Mouse (Mus musculus): ENCODE data around the gene Osbpl2. TPM values are rescaled to one million over a fixed set of nuclear protein-coding genes. Genes with fewer than 3 reads are reported as not detected.

Osbpl2 gene
- polyA plus RNA-seq, 1 experiment from 2014 or later = 33.4 TPM

DNA sequence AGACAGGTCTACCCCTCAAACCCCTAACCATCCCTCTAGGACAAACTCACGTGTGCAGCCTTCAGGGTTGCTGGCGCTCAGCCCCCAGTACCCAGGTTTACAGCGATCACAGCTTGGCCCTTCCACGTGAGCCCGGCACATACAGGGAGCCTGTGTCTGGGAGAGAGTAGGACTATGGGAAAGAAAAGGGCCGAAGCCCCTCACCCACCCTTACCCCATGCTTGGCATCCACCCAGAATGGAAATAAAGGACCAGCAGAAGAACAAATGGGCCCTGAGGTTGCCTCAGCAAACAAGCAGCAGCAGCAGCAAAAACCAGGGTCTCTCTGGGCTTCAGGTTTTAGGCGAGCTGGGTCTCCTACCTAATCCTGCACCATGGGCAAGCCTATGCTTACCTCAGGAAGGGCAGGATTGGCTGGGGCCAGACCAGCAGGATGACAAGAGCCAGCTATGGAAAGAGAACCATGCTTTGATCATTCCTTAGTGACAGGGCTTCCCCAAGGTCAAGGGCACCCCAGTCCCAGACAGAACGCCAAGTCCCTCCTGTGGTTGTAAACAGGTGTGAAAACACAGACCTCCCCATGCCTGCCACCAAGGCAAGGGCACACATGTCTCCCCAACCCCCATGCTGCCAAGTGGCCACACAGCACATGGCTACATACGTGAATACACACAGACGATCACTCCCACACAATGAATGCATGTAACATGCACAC lies 78.4 kb downstream of the Osbpl2 start:
- H3K36me3 ChIP-seq (ENCODE audit: control insufficient read depth, insufficient read depth, low read length) = peaks cover 5% of the 10 kb centered on the region; the same call in 1 of the 2 replicates

GRCm38 (mm10) chr2:180198782-180199181 lies 79.7 kb downstream of the Osbpl2 start:
- no peaks in the 10 kb centered on the region for H3K9me3 ChIP-seq (replicated peaks; ENCODE audit: control insufficient read depth, low read length)
- no peak overlapping the region for H3K4me3 ChIP-seq (ENCODE audit: low read depth, low read length)
- H3K36me3 ChIP-seq (ENCODE audit: control insufficient read depth, insufficient read depth, low read length) = peaks cover 4% of the 10 kb centered on the region; the same call in 1 of the 2 replicates
- no peaks in the 10 kb centered on the region for H3K4me1 ChIP-seq (ENCODE audit: control insufficient read depth, insufficient read depth, low read length)
- H3K4me2 ChIP-seq = no peak overlapping the region
- WGBS (ENCODE audit: insufficient replicate concordance) = 87% methylated on average over 10 of the region's 10 CpGs
- H3K27me3 ChIP-seq (ENCODE audit: control insufficient read depth, insufficient read depth, low read length) = no peaks in the 10 kb centered on the region
- no peak for ATAC-seq (replicated peaks; ENCODE audit: insufficient number of reproducible peaks, low FRiP score, low TSS enrichment)
- H3K27ac ChIP-seq (ENCODE audit: low read depth, low read length) = no peak overlapping the region
- H3K9ac ChIP-seq (ENCODE audit: low read depth, low read length) = no peak overlapping the region

More for the DNA sequence above, 78.4 kb downstream of the Osbpl2 start:
- ATAC-seq (replicated peaks; ENCODE audit: insufficient number of reproducible peaks, low FRiP score, low TSS enrichment) = no peak
- no peak overlapping the region for H3K9ac ChIP-seq (ENCODE audit: low read depth, low read length)
- H3K9me3 ChIP-seq (replicated peaks; ENCODE audit: control insufficient read depth, low read length) = no peaks in the 10 kb centered on the region
- H3K4me1 ChIP-seq (ENCODE audit: control insufficient read depth, insufficient read depth, low read length) = no peaks in the 10 kb centered on the region
- no peak overlapping the region for H3K4me2 ChIP-seq
- 89% methylated on average over 10 of the region's 10 CpGs for WGBS (ENCODE audit: insufficient replicate concordance)
- H3K4me3 ChIP-seq (ENCODE audit: low read depth, low read length) = no peak overlapping the region
- no peaks in the 10 kb centered on the region for H3K27me3 ChIP-seq (ENCODE audit: control insufficient read depth, insufficient read depth, low read length)
- H3K27ac ChIP-seq (ENCODE audit: low read depth, low read length) = no peak overlapping the region

GRCm38 (mm10) chr2:180200681-180201080 lies 81.6 kb downstream of the Osbpl2 start:
- WGBS (ENCODE audit: insufficient replicate concordance) = 73% methylated on average over 11 of the region's 11 CpGs
- Histone ChIP-seq H3K4me3 (ENCODE audit: low read depth, low read length) (no peak overlapping the region), H3K36me3 (ENCODE audit: control insufficient read depth, insufficient read depth, low read length) (0 out of 2 replicates have a peak, but pooled peaks cover 2% of the 10 kb centered on the region), H3K9me3 (replicated peaks; ENCODE audit: control insufficient read depth, low read length) (no peaks in the 10 kb centered on the region), H3K9ac (ENCODE audit: low read depth, low read length) (no peak overlapping the region), H3K27me3 (ENCODE audit: control insufficient read depth, insufficient read depth, low read length) (no peaks in the 10 kb centered on the region), H3K27ac (ENCODE audit: low read depth, low read length) (no peak overlapping the region), H3K4me2 (no peak overlapping the region), H3K4me1 (ENCODE audit: control insufficient read depth, insufficient read depth, low read length) (no peaks in the 10 kb centered on the region; the same call in 1 of the 2 replicates)
- ATAC-seq (replicated peaks; ENCODE audit: insufficient number of reproducible peaks, low FRiP score, low TSS enrichment) = no peak

GRCm38 (mm10) chr2:180201303-180201702 lies 82.2 kb downstream of the Osbpl2 start:
- ATAC-seq (replicated peaks; ENCODE audit: insufficient number of reproducible peaks, low FRiP score, low TSS enrichment) = no peak
- H3K9me3 ChIP-seq (replicated peaks; ENCODE audit: control insufficient read depth, low read length) = no peaks in the 10 kb centered on the region
- no peak overlapping the region for H3K4me2 ChIP-seq
- no peaks in the 10 kb centered on the region; the same call in 1 of the 2 replicates for H3K4me1 ChIP-seq (ENCODE audit: control insufficient read depth, insufficient read depth, low read length)
- H3K9ac ChIP-seq (ENCODE audit: low read depth, low read length) = no peak overlapping the region
- H3K27me3 ChIP-seq (ENCODE audit: control insufficient read depth, insufficient read depth, low read length) = no peaks in the 10 kb centered on the region
- 0 out of 2 replicates have a peak, but pooled peaks cover 2% of the 10 kb centered on the region for H3K36me3 ChIP-seq (ENCODE audit: control insufficient read depth, insufficient read depth, low read length)
- WGBS (ENCODE audit: insufficient replicate concordance) = 68% methylated on average over 9 of the region's 9 CpGs
- H3K27ac ChIP-seq (ENCODE audit: low read depth, low read length) = no peak overlapping the region
- no peak overlapping the region for H3K4me3 ChIP-seq (ENCODE audit: low read depth, low read length)

DNA sequence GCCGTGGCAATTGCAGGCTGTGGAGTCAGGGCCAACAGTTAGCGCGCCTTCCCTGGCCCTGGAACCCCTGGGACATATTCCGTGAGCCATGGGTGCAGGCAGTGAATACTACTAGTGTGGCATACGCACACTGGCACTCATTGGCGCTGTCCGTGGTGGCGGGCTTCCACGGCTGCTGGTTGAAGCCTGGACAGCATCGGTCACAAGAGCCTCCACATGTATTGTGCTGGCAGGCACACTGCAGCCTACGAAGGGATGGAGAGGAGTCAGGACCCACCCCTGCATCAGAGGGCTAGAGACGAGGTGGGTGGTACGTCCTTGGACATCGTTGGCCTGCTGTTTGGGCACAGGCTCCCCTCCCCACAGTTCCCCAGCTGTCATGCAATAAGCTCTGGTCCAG lies 83.2 kb downstream of the Osbpl2 start:
- H3K27ac ChIP-seq (ENCODE audit: low read depth, low read length) = no peak overlapping the region
- no peak overlapping the region for H3K4me3 ChIP-seq (ENCODE audit: low read depth, low read length)
- no peak overlapping the region for H3K9ac ChIP-seq (ENCODE audit: low read depth, low read length)
- no peaks in the 10 kb centered on the region; the same call in 1 of the 2 replicates for H3K4me1 ChIP-seq (ENCODE audit: control insufficient read depth, insufficient read depth, low read length)
- 0 out of 2 replicates have a peak, but pooled peaks cover 2% of the 10 kb centered on the region for H3K36me3 ChIP-seq (ENCODE audit: control insufficient read depth, insufficient read depth, low read length)
- 92% methylated on average over 14 of the region's 14 CpGs for WGBS (ENCODE audit: insufficient replicate concordance)
- ATAC-seq (replicated peaks; ENCODE audit: insufficient number of reproducible peaks, low FRiP score, low TSS enrichment) = no peak
- H3K4me2 ChIP-seq = no peak overlapping the region
- no peaks in the 10 kb centered on the region for H3K9me3 ChIP-seq (replicated peaks; ENCODE audit: control insufficient read depth, low read length)
- no peaks in the 10 kb centered on the region for H3K27me3 ChIP-seq (ENCODE audit: control insufficient read depth, insufficient read depth, low read length)

GRCm38 (mm10) chr2:180202805-180203204 lies 83.7 kb downstream of the Osbpl2 start:
- no peaks in the 10 kb centered on the region for H3K27me3 ChIP-seq (ENCODE audit: control insufficient read depth, insufficient read depth, low read length)
- 75% methylated on average over 10 of the region's 10 CpGs for WGBS (ENCODE audit: insufficient replicate concordance)
- no peaks in the 10 kb centered on the region for H3K9me3 ChIP-seq (replicated peaks; ENCODE audit: control insufficient read depth, low read length)
- 0 out of 2 replicates have a peak, but pooled peaks cover 2% of the 10 kb centered on the region for H3K36me3 ChIP-seq (ENCODE audit: control insufficient read depth, insufficient read depth, low read length)
- H3K27ac ChIP-seq (ENCODE audit: low read depth, low read length) = no peak overlapping the region
- no peak overlapping the region for H3K4me3 ChIP-seq (ENCODE audit: low read depth, low read length)
- H3K9ac ChIP-seq (ENCODE audit: low read depth, low read length) = no peak overlapping the region
- H3K4me2 ChIP-seq = no peak overlapping the region
- no peaks in the 10 kb centered on the region; the same call in 1 of the 2 replicates for H3K4me1 ChIP-seq (ENCODE audit: control insufficient read depth, insufficient read depth, low read length)
- ATAC-seq (replicated peaks; ENCODE audit: insufficient number of reproducible peaks, low FRiP score, low TSS enrichment) = no peak

- no peaks in the 10 kb centered on the region for H3K9me3 ChIP-seq (replicated peaks; ENCODE audit: control insufficient read depth, low read length)
- WGBS (ENCODE audit: insufficient replicate concordance) = 47% methylated on average over 9 of the region's 9 CpGs
- H3K4me2 ChIP-seq = no peak overlapping the region
- no peak overlapping the region for H3K4me3 ChIP-seq (ENCODE audit: low read depth, low read length)
- H3K4me1 ChIP-seq (ENCODE audit: control insufficient read depth, insufficient read depth, low read length) = no peaks in the 10 kb centered on the region; the same call in 1 of the 2 replicates
- H3K36me3 ChIP-seq (ENCODE audit: control insufficient read depth, insufficient read depth, low read length) = 0 out of 2 replicates have a peak, but pooled peaks cover 2% of the 10 kb centered on the region
- H3K9ac ChIP-seq (ENCODE audit: low read depth, low read length) = no peak overlapping the region
- ATAC-seq (replicated peaks; ENCODE audit: insufficient number of reproducible peaks, low FRiP score, low TSS enrichment) = no peak
- H3K27ac ChIP-seq (ENCODE audit: low read depth, low read length) = no peak overlapping the region
- H3K27me3 ChIP-seq (ENCODE audit: control insufficient read depth, insufficient read depth, low read length) = no peaks in the 10 kb centered on the region
Measured at GRCm38 (mm10) chr2:180204501-180204900, 85.4 kb downstream of the Osbpl2 start.

- WGBS (ENCODE audit: insufficient replicate concordance) = 88% methylated on average over 12 of the region's 12 CpGs
- no peak overlapping the region for H3K4me2 ChIP-seq
- H3K36me3 ChIP-seq (ENCODE audit: control insufficient read depth, insufficient read depth, low read length) = 0 out of 2 replicates have a peak, but pooled peaks cover 2% of the 10 kb centered on the region
- H3K4me3 ChIP-seq (ENCODE audit: low read depth, low read length) = no peak overlapping the region
- H3K27ac ChIP-seq (ENCODE audit: low read depth, low read length) = no peak overlapping the region
- ATAC-seq (replicated peaks; ENCODE audit: insufficient number of reproducible peaks, low FRiP score, low TSS enrichment) = no peak
- no peaks in the 10 kb centered on the region; the same call in 1 of the 2 replicates for H3K4me1 ChIP-seq (ENCODE audit: control insufficient read depth, insufficient read depth, low read length)
- H3K27me3 ChIP-seq (ENCODE audit: control insufficient read depth, insufficient read depth, low read length) = no peaks in the 10 kb centered on the region
- no peaks in the 10 kb centered on the region for H3K9me3 ChIP-seq (replicated peaks; ENCODE audit: control insufficient read depth, low read length)
- no peak overlapping the region for H3K9ac ChIP-seq (ENCODE audit: low read depth, low read length)
Measured at GRCm38 (mm10) chr2:180205083-180205955, 86.2 kb downstream of the Osbpl2 start.

All from heart, embryonic 11.5 days (tissue).